Mouse (Mus musculus) brain, embryonic 14.5 days (tissue): ENCODE data around the gene Csnk1d. TPM values are rescaled to one million over a fixed set of nuclear protein-coding genes. Genes with fewer than 3 reads are reported as not detected.

ENCODE experiments used
- DNase-seq: peaks from one replicate; pipeline ENCODE4 v3.0.0-alpha.2; 2011; ENCODE audit warnings: low read depth
- CTCF ChIP-seq: fragments of 200-500 bp; IDR thresholded peaks from 2 replicates; pipeline ENCODE4 v1.5.1; 2012; ENCODE audit warnings: inconsistent platforms, mild to moderate bottlenecking, moderate library complexity, borderline replicate concordance; ENCODE audit not compliant: insufficient read depth, insufficient read length; ENCODE audit errors: extremely low read depth
- POLR2A ChIP-seq: fragments of 200-500 bp; IDR thresholded peaks from 2 replicates; pipeline ENCODE4 v1.6.1; 2012; ENCODE audit warnings: mild to moderate bottlenecking, inconsistent platforms, borderline replicate concordance; ENCODE audit not compliant: poor library complexity, insufficient read depth, insufficient read length, severe bottlenecking; ENCODE audit errors: extremely low read depth
- polyA plus RNA-seq: library from polyadenylated mRNA; depleted of rRNA; stranded (reverse); fragments of >200 nt; gene quantifications from 2 replicates; pipeline ENCODE4 v1.2.3, GENCODE M21; 2012

The Csnk1d gene
- polyA plus RNA-seq, 1 experiment, result 202 TPM

DNA sequence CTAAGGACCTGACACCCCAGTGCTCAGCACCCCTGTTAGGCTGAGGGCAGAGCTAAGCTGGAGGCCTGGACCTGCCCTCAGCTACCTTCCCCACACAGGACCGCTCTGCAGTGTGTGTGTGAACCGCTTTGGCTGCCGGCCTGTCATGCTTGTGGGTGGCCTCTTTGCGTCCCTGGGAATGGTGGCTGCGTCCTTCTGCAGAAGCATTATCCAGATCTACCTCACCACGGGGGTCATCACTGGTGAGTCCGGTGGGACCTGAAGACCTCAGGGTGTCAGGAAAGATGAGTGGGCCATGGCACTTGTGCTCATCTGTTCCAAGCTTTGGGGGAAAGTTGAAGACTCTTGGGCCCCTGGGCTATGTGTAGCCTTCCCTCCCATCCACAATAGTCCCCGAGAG, 35.4 kb downstream of the Csnk1d start:
- TF ChIP-seq POLR2A, result no peak
- TF ChIP-seq CTCF, result no peak
- no peak for DNase-seq

DNA sequence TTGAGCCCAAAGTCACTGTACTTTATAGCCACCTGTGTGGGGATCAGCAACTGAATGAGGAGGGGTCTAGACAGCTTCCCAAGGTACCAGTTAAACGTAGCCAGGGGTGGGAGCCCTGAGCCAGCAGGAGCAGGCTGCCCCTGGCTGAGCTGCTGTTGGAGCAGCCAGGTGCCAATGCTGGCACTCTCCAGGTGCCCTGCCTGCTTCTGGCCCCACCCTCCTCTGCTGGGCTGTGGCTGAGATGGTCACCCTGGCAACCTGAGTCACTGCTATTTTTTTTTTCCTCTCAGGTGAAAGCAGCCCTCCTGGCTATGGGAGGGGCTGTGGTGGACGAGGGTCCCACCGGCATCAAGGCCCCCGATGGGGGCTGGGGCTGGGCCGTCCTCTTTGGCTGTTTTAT, 36.2 kb downstream of the Csnk1d start:
- DNase-seq, result no peak
- no peak for TF ChIP-seq POLR2A
- no peak for TF ChIP-seq CTCF

DNA sequence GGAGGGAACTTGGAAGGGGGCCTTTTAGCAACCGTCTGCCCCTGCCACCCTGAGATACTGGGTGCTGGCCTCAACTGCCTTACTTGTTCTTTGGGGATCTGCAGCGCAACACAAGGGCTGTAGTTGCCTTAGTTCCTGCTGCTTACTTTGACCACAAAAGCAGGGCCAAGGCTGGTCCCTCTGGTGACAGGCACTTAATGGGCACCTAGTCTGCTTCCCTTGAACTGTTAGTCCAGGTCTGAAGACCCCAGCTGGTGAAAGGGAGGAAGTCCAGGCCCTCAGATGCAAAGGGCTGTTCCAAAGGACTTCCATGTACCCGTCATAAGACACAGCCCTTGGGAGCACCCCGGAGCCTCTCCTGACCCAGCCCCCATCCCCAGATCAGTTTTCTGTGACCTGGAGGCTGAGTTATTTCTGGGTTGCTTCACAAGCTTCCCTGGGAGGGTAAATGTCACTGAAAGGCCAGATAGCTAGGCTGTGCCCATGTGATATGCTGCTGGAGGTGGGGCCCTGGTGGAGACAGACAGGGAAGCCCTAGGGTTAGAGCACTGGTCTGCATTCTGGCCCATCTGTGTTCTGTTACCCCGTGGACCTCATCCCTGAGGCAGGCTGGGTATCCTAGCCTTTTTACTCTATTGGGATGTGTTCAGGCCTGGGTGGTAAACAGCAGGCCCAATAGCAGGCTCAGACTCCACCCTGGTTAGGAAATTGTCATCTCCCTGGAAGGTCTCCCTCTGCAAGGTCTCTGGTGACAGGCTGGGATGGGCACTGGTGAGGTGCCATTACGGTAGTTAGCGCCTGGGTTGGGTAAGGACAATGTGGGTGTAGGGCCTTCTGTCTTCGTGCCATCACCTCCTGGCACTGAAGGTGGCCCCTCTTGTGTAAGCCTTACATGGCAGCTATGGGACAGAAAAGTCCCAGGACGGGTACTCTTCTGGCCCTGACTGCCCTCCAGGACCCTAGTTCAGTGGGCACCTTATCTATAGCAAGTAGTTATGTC, 39.1 kb downstream of the Csnk1d start:
- no peak for DNase-seq
- no peak for TF ChIP-seq CTCF
- TF ChIP-seq POLR2A, result no peak

DNA sequence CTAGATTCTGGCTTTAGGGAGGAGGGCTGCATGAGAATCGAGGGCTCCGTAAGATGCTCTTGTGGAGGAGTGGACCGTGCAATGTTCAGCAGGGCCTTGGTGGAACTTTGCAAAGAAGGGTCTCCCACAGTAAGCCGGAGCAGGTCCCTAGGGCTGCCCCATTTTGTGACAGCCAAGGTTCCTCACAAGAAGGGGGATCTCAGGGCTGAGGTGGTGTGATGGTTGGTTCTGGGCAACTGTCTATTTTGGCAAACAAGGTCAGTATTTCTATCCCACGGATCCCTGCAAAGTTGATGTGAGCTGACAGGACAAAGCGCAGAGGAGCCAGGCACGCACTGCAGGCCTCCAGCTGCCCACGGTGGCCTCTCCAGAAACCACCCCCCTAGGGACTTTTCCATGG, 39.9 kb downstream of the Csnk1d start:
- TF ChIP-seq POLR2A (no peak), CTCF (no peak)
- no peak for DNase-seq

DNA sequence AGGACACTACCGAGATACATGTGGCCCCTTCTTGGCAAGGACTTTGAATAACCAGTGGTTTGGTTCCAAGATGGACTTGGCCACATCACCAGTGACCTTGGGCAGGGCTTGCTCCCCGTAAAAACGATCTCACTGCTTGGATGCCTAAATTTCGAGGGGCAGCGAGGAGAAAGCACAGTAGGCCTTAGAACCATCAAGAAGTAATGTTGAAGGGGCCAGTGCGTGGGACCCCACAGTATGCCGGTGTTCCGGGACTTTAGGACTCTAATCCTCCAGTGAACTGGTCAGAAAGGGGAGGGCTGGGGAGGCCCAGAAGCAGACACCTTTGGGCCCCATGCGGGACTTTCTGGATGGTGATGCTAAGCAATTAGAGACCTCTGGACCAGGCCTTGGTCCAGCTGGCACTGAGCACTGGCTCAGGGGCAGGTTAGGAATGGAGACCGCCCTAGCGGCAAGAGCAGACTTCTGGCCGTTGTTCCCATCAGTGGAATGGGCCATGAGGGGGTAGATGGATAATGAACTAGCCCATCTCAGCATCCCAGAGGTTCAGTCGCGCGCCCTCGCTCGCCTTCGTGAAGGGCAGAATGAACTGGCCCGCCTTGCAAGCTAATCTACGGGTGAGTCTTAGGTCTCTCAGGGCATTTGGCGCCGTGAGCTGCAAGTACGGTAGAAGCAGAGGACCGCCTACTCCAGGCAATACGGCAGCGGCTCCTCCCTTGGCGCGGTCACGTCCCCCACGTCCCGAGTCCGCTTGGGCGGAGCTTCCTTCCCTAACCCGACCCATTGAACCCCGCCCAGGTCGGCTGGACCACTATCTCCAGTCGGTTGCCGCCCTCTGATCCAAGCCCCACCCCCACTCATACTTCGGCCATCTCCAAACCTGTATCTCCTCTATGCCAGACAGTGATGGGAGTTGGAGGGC, 40.6 kb downstream of the Csnk1d start:
- TF ChIP-seq CTCF (0 out of 2 replicates have a peak, but pooled peaks have one; percentile 13), POLR2A (0 out of 2 replicates have a peak, but pooled peaks have one; percentile 9)
- DNase-seq, result peak; percentile 94

DNA sequence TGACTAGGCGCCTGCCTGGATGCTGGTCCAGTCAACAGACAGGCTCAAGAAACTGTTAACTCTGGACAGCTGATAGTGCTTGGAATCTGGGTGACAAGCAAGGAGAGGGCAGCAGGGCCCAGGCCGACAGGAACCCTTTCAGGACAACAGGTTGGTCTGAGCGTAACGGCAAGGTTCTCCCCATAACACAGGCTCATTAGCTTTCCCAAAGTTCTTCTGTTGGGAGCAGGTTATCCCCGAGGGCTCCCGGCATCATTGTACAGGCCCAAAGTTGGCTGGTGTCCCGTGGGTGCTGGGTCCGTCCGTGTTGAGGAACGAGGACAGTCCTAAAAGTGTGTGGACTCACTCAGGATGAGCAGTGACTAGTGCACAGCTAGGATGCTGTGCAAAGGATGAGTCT, 41.3 kb downstream of the Csnk1d start:
- TF ChIP-seq POLR2A (no peak), CTCF (no peak)
- DNase-seq, result no peak

DNA sequence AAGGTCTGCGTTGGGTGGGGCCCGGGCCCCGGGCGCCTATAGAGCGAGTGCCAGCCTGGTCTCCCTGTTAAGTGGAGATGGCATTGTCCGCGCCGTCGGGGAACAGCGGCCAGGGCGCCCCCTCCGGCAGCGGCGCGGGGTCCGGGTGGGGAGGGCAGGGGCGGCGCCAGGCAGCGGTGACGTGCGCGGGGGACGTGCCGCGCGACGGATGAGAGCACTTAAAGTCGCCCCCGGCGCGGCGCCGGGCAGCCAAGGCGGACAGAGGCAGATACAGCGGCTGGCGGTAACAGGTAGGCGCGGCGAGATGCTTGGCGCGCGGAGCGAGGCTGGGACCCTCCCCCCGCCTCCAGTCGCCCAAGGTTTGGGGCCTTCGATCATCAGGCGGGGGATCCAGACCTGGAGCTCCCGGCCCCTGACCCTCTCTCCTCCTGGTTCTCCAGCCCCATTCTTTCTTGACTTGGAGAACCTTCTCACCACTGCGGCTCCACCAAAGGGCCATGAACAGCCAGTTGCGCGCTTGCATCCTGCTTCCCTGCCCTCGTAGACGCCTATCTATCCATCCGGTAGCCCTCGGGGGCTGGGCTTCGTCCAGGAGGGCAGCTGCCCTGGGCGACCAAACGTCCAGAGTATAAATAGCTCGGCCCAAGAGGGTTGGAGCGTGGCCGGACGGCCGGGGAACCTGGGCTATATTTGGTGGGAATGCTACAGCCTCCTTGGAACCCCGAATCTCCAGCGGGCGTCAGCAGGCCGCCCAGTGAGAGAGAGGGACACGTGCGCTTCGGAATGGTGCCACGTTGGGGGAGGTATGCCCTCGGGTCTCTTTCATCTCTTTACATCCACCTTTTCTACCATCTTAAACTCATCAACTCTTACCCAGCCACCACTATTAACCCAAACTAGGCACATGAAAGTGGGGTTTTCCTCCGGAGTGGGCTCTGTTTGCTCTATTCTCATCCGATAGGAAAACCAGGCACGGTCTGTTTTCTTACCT, 42.0 kb downstream of the Csnk1d start:
- DNase-seq, result peak; percentile 54
- 0 out of 2 replicates have a peak, but pooled peaks have one; percentile 34 for TF ChIP-seq POLR2A
- TF ChIP-seq CTCF, result no peak

DNA sequence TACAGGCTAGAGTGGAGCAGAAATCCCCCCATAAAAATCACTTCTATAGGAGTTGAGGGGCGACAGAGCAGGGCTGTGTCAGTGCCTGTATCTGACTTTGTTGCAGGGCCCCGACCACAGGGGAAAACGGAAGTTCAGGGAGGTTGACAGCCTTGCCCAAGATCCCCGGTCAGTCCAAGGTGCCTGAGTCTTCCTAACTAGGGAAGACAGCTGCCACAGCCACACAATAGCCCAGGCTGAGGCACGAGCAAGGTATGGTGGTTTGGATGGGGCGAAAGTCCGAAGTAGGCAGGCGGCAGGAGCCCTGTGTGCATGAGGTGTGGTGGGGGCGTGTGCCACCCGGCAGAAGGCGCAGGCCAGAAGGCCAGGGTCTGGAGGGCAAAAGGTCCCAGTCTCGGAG, 42.8 kb downstream of the Csnk1d start, which contains the start of gene Slc16a3:
Slc16a3 (plus strand) TSS at position 153 of the 400 bp plus-strand sequence.
- no peak for TF ChIP-seq CTCF
- no peak for TF ChIP-seq POLR2A
- DNase-seq, result no peak

DNA sequence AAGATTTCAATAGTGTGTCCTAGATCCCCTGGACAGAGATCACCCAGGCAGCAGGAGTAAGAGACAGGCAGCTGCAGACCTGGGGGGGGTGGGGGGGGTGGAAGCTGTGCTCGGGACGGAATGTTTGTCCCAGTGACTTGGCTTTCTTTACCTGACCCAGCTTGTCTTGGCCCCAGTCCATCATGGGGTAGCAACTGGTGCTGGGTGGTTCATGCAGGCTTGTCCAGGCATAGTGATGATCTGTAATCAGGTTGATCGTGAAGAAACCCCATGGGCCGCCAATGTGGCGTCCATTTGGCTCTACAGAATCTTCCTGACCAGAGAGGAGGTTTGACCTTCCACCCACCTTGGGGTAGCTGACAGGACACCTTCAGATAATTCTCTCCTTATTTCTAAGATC, 45.2 kb downstream of the Csnk1d start:
- TF ChIP-seq CTCF (no peak), POLR2A (no peak)
- DNase-seq, result no peak

DNA sequence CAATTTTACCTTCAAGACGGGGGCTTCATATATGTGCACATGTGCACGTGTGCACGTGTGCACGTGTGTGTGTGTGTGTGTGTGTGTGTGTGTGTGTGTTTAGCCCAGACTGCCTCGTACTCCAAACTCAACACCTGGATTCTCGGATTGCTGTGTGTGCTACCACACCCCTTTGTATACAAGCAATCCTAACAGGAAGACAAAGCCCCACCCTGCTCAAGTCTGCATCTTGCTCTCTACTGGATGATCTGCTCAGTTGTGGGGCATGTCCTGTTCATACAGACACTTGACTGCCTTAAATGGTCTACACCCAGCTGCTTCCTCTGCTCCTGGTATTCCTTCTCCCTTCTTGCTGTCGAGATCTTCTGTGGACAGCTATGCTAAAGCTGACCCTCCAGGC, 45.9 kb downstream of the Csnk1d start:
- TF ChIP-seq POLR2A (no peak), CTCF (no peak)
- DNase-seq, result no peak

DNA sequence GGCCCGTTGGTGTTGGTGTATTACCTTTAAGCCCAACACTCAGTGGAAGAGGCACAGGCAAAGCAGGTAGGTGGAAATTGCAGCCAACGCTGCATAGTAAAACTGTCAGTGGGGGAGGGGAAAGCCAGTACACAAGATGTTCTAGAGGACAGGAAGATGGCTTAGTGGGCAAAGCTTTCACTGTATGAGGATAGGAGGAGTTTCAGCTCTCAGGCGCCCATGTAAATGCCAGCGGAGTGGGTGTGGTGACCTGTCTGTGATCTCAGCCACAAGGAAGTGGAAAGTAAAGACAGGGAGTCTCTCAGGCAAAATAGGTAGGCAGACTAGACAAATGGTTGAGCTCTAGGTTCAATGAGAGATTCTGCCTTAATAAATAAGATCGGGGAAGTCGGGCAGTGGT, 50.2 kb downstream of the Csnk1d start:
- no peak for DNase-seq
- TF ChIP-seq POLR2A (no peak), CTCF (no peak)
